ENCODE assay signal across 23 mouse cellular contexts in genomic region chr16:26146853-26147252, GRCm38 (mm10). TPM values are rescaled to one million over a fixed set of nuclear protein-coding genes. Genes with fewer than 3 reads are reported as not detected.
DNase-seq lines count a peak whose midpoint lies in the region; ATAC-seq and TF ChIP-seq lines count a peak whose summit lies in the region.
"Had no signal": no experiment of that assay in that cellular context is flagged by ENCODE, and none has a peak within 500 bp of the region (broad histone marks: within the 10 kb centered on the region; RNA-seq: fewer than 3 reads in every experiment).

No protein-coding gene starts in this region.

- H3K27me3 ChIP-seq in embryonic facial prominence, embryonic 15.5 days = no peaks in the 10 kb centered on the region
- H3K27me3 ChIP-seq in embryonic facial prominence, embryonic 10.5 days (replicated peaks; ENCODE audit: low read depth, poor library complexity, severe bottlenecking) = no peaks in the 10 kb centered on the region
- H3K27me3 ChIP-seq in limb, embryonic 15.5 days = no peaks in the 10 kb centered on the region
- no peaks in the 10 kb centered on the region for H3K27me3 ChIP-seq in limb, embryonic 10.5 days (ENCODE audit: low read depth, poor library complexity, severe bottlenecking)
- H3K27me3 ChIP-seq in stomach, embryonic 16.5 days (ENCODE audit: control insufficient read depth, insufficient read depth, low read length) = no peaks in the 10 kb centered on the region
- H3K27me3 ChIP-seq in stomach, postnatal 0 days (ENCODE audit: control insufficient read depth, insufficient read depth, low read length) = no peaks in the 10 kb centered on the region
- H3K27me3 ChIP-seq: CH12.LX, Patski had no signal

- H3K9me3 ChIP-seq in embryonic facial prominence, embryonic 15.5 days (replicated peaks) = no peaks in the 10 kb centered on the region
- no peaks in the 10 kb centered on the region for H3K9me3 ChIP-seq in embryonic facial prominence, embryonic 10.5 days
- H3K9me3 ChIP-seq in limb, embryonic 15.5 days = no peaks in the 10 kb centered on the region
- H3K9me3 ChIP-seq in limb, embryonic 10.5 days (replicated peaks) = no peaks in the 10 kb centered on the region
- H3K9me3 ChIP-seq in stomach, embryonic 16.5 days (replicated peaks; ENCODE audit: control insufficient read depth, low read length) = no peaks in the 10 kb centered on the region
- H3K9me3 ChIP-seq in stomach, postnatal 0 days (ENCODE audit: control insufficient read depth, low read length) = no peaks in the 10 kb centered on the region

- H3K4me1 ChIP-seq in embryonic facial prominence, embryonic 15.5 days = no peaks in the 10 kb centered on the region
- H3K4me1 ChIP-seq in embryonic facial prominence, embryonic 10.5 days = peaks cover 4% of the 10 kb centered on the region; the same call in 1 of the 2 replicates
- no peaks in the 10 kb centered on the region for H3K4me1 ChIP-seq in limb, embryonic 15.5 days
- H3K4me1 ChIP-seq in limb, embryonic 10.5 days = no peaks in the 10 kb centered on the region
- no peaks in the 10 kb centered on the region for H3K4me1 ChIP-seq in stomach, embryonic 16.5 days (ENCODE audit: control insufficient read depth, insufficient read depth, low read length)
- H3K4me1 ChIP-seq in stomach, postnatal 0 days (replicated peaks; ENCODE audit: control insufficient read depth, insufficient read depth) = no peaks in the 10 kb centered on the region

- TF ChIP-seq EP300 in stomach, postnatal 0 days (optimal IDR thresholded peaks at IDR 0.05) = peak; percentile 70

- H3K4me2 ChIP-seq in embryonic facial prominence, embryonic 15.5 days (replicated peaks) = no peak overlapping the region
- no peak overlapping the region for H3K4me2 ChIP-seq in limb, embryonic 15.5 days
- no peak overlapping the region for H3K4me2 ChIP-seq in stomach, embryonic 16.5 days (ENCODE audit: low read depth, low read length)
- no peak overlapping the region for H3K4me2 ChIP-seq in stomach, postnatal 0 days (replicated peaks; ENCODE audit: low read depth)

- ATAC-seq in embryonic facial prominence, embryonic 15.5 days (ENCODE audit: insufficient number of reproducible peaks, low FRiP score, low TSS enrichment, low read depth) = no peak
- ATAC-seq in limb, embryonic 15.5 days (ENCODE audit: insufficient number of reproducible peaks, low FRiP score, low TSS enrichment, low read depth) = 0 out of 2 replicates have a peak, but pooled peaks have one; percentile 24
- ATAC-seq in stomach, embryonic 16.5 days (ENCODE audit: insufficient read depth, low FRiP score) = peak; percentile 62
- peak; percentile 57; the same call in 1 of the 2 replicates for ATAC-seq in stomach, postnatal 0 days (ENCODE audit: low FRiP score, low TSS enrichment)
- ATAC-seq: activated CD4-positive, CD25-positive, alpha-beta regulatory T cell, adult 4 months; CD4-positive, CD25-positive, alpha-beta regulatory T cell, adult 4 months; Patski had no signal

- 0 out of 2 replicates have a peak overlapping the region, but pooled peaks have one; percentile 7 for H3K27ac ChIP-seq in embryonic facial prominence, embryonic 15.5 days (replicated peaks)
- H3K27ac ChIP-seq in embryonic facial prominence, embryonic 10.5 days (replicated peaks) = no peak overlapping the region
- H3K27ac ChIP-seq in limb, embryonic 15.5 days = no peak overlapping the region
- H3K27ac ChIP-seq in limb, embryonic 10.5 days = no peak overlapping the region
- H3K27ac ChIP-seq in stomach, embryonic 16.5 days (ENCODE audit: low read length) = no peak overlapping the region
- H3K27ac ChIP-seq in stomach, postnatal 0 days (replicated peaks) = no peak overlapping the region; the same call in 1 of the 2 replicates

- H3K9ac ChIP-seq in embryonic facial prominence, embryonic 15.5 days = no peak overlapping the region
- no peak overlapping the region for H3K9ac ChIP-seq in limb, embryonic 15.5 days
- no peak overlapping the region for H3K9ac ChIP-seq in stomach, embryonic 16.5 days (ENCODE audit: low read length)
- no peak overlapping the region for H3K9ac ChIP-seq in stomach, postnatal 0 days (ENCODE audit: low read length)

- 80% methylated on average over 1 of the region's 1 CpGs for WGBS in embryonic facial prominence, embryonic 15.5 days
- WGBS in embryonic facial prominence, embryonic 10.5 days = 82% methylated on average over 1 of the region's 1 CpGs
- WGBS in limb, embryonic 15.5 days = 86% methylated on average over 1 of the region's 1 CpGs
- 85% methylated on average over 1 of the region's 1 CpGs for WGBS in limb, embryonic 10.5 days
- WGBS in stomach, embryonic 16.5 days = 86% methylated on average over 1 of the region's 1 CpGs
- 68% methylated on average over 1 of the region's 1 CpGs for WGBS in stomach, postnatal 0 days

- TF ChIP-seq CTCF in stomach, postnatal 0 days (IDR thresholded peaks at IDR 0.05; ENCODE audit: low read depth) = no peak

- no peak for DNase-seq in embryonic facial prominence, embryonic 10.5 days (ENCODE audit: low spot score)
- DNase-seq in limb, embryonic 10.5 days (ENCODE audit: low spot score) = no peak
- DNase-seq in stomach, postnatal 0 days (ENCODE audit: low spot score) = no peak
- DNase-seq in left cerebral cortex, adult 8-10 months (ENCODE audit: low spot score in 2 of 2) = no peak
- no peak for DNase-seq in kidney, adult 18-20 months
- DNase-seq: adrenal gland, adult 2 months; adrenal gland, adult 8-10 months; adrenal gland, postnatal 10 days; adrenal gland, postnatal 14 days; adrenal gland, postnatal 25 days; adrenal gland, postnatal 36 days; B cell, adult 2 months; cerebellum, adult 11 months; cerebellum, adult 11-12 months had no signal

- no peak overlapping the region for H3K4me3 ChIP-seq in embryonic facial prominence, embryonic 15.5 days (replicated peaks)
- H3K4me3 ChIP-seq in embryonic facial prominence, embryonic 10.5 days = no peak overlapping the region
- no peak overlapping the region for H3K4me3 ChIP-seq in limb, embryonic 15.5 days
- no peak overlapping the region for H3K4me3 ChIP-seq in limb, embryonic 10.5 days
- H3K4me3 ChIP-seq in stomach, embryonic 16.5 days (replicated peaks; ENCODE audit: low read length) = no peak overlapping the region
- no peak overlapping the region for H3K4me3 ChIP-seq in stomach, postnatal 0 days (ENCODE audit: low read depth, low read length)

- no peaks in the 10 kb centered on the region for H3K36me3 ChIP-seq in embryonic facial prominence, embryonic 15.5 days
- H3K36me3 ChIP-seq in embryonic facial prominence, embryonic 10.5 days (replicated peaks) = no peaks in the 10 kb centered on the region
- no peaks in the 10 kb centered on the region for H3K36me3 ChIP-seq in limb, embryonic 15.5 days
- no peaks in the 10 kb centered on the region for H3K36me3 ChIP-seq in limb, embryonic 10.5 days
- H3K36me3 ChIP-seq in stomach, embryonic 16.5 days (ENCODE audit: control insufficient read depth, insufficient read depth, low read length) = no peaks in the 10 kb centered on the region
- H3K36me3 ChIP-seq in stomach, postnatal 0 days (ENCODE audit: control insufficient read depth, insufficient read depth, low read length) = no peaks in the 10 kb centered on the region
- H3K36me3 ChIP-seq: G1E had no signal

RNA-seq across cellular contexts. Expression of gene P3h2, which starts 41.3 kb away (rescaled TPM):
- 6.7 and 8.0 TPM in 2 replicates for polyA plus RNA-seq in embryonic facial prominence, embryonic 15.5 days (2015; fragmentation: Nextera tagmentation; extraction: Ambion mirVana)
- 3.4 and 3.7 TPM in 2 replicates for polyA plus RNA-seq in embryonic facial prominence, embryonic 10.5 days (2016; fragmentation: Nextera tagmentation; extraction: Ambion mirVana)
- polyA plus RNA-seq in limb, embryonic 15.5 days (2015; fragmentation: Nextera tagmentation; extraction: Ambion mirVana) = 4.8 TPM in 2 replicates
- polyA plus RNA-seq in limb, embryonic 10.5 days (2016; fragmentation: Nextera tagmentation; extraction: Ambion mirVana) = 2.7 and 3.2 TPM in 2 replicates
- 2.3 and 2.7 TPM in 2 replicates for polyA plus RNA-seq in stomach, embryonic 16.5 days (2015; fragmentation: Nextera tagmentation; extraction: Ambion mirVana)
- polyA plus RNA-seq in stomach, postnatal 0 days (2015; fragmentation: Nextera tagmentation; extraction: Ambion mirVana) = 2.3 and 3.8 TPM in 2 replicates
- total RNA-seq in left cerebral cortex, adult 8-10 months (2022) = 1 to 10 TPM; 3.0 to 5.4 (median 4.1) TPM
- total RNA-seq: G1E, MEL had no signal
- polyA plus RNA-seq: CD4-positive, CD25-positive, alpha-beta regulatory T cell, adult 4 months; G1E had no signal
